Mouse (Mus musculus) stomach, embryonic 15.5 days (tissue): Measurements from ENCODE around the gene Dab2. TPM values are rescaled to one million over a fixed set of nuclear protein-coding genes. Genes with fewer than 3 reads are reported as not detected.

Experiments
- ATAC-seq: fragments of 200-750 bp; cut with Nextera tagmentation; 2 replicates; pipeline ENCODE4 v1.8.0; 2017; ENCODE audit warnings: low read depth, moderate number of reproducible peaks, moderate TSS enrichment; ENCODE audit not compliant: insufficient read depth, low FRiP score
- H3K27ac ChIP-seq: fragments of 300-500 bp; sonication (generic); 2 replicates; pipeline ENCODE4 v1.5.1; 2015; ENCODE audit warnings: mild to moderate bottlenecking, inconsistent platforms
- H3K27me3 ChIP-seq: fragments of 300-500 bp; sonication (generic); replicated peaks from 2 replicates; pipeline ENCODE4 v1.6.1; 2015; ENCODE audit warnings: inconsistent platforms
- H3K36me3 ChIP-seq: fragments of 300-500 bp; sonication (generic); 2 replicates; pipeline ENCODE4 v1.6.1; 2015; ENCODE audit warnings: inconsistent platforms
- H3K4me1 ChIP-seq: fragments of 300-500 bp; sonication (generic); 2 replicates; pipeline ENCODE4 v1.6.1; 2015; ENCODE audit warnings: inconsistent platforms
- H3K4me2 ChIP-seq: fragments of 300-500 bp; sonication (generic); 2 replicates; pipeline ENCODE4 v1.6.1; 2015; ENCODE audit warnings: mild to moderate bottlenecking, inconsistent platforms
- H3K4me3 ChIP-seq: fragments of 300-500 bp; sonication (generic); replicated peaks from 2 replicates; pipeline ENCODE4 v1.5.1; 2015; ENCODE audit warnings: inconsistent platforms
- H3K9ac ChIP-seq: fragments of 300-500 bp; sonication (generic); 2 replicates; pipeline ENCODE4 v1.6.1; 2015; ENCODE audit warnings: inconsistent platforms
- H3K9me3 ChIP-seq: fragments of 300-500 bp; sonication (generic); 2 replicates; pipeline ENCODE4 v1.6.1; 2016; ENCODE audit warnings: inconsistent platforms
- WGBS: fragments of 180-500 bp; shearing (Covaris S2); methylation state at CpG from one replicate; pipeline ENCODE4 v1.1.7; 2015; 5-methylcytosine and 5-hydroxymethylcytosine counted together
- polyA plus RNA-seq: library from polyadenylated mRNA; unstranded; fragments of >200 nt; fragmentation: Nextera tagmentation; extraction: Ambion mirVana; gene quantifications from 2 replicates; pipeline ENCODE4 v1.2.1, GENCODE M21; 2015

The Dab2 gene
- polyA plus RNA-seq, 1 experiment from 2014 or later: 34.1 TPM

- Histone ChIP-seq H3K4me1 (no peaks in the 10 kb centered on the region), H3K27me3 (no peaks in the 10 kb centered on the region), H3K9me3 (no peaks in the 10 kb centered on the region), H3K4me2 (no peak overlapping the region), H3K36me3 (no peaks in the 10 kb centered on the region), H3K9ac (no peak overlapping the region), H3K4me3 (no peak overlapping the region), H3K27ac (no peak overlapping the region)
- no peak for ATAC-seq
- 82% methylated on average over 3 of the region's 3 CpGs for WGBS
Measured at GRCm38 (mm10) chr15:6298726-6299125, 862 bp upstream of the Dab2 start.

- Histone ChIP-seq H3K9ac (no peak overlapping the region), H3K36me3 (no peaks in the 10 kb centered on the region), H3K27ac (no peak overlapping the region), H3K9me3 (no peaks in the 10 kb centered on the region), H3K4me3 (no peak overlapping the region), H3K4me2 (no peak overlapping the region), H3K27me3 (no peaks in the 10 kb centered on the region), H3K4me1 (no peaks in the 10 kb centered on the region)
- ATAC-seq: no peak
- WGBS: 59% methylated on average over 4 of the region's 4 CpGs
Measured at GRCm38 (mm10) chr15:6302219-6302618, 2.6 kb downstream of the Dab2 start.

- no peak for ATAC-seq
- Histone ChIP-seq H3K9ac (no peak overlapping the region), H3K36me3 (no peaks in the 10 kb centered on the region), H3K4me1 (no peaks in the 10 kb centered on the region), H3K4me2 (no peak overlapping the region), H3K27me3 (no peaks in the 10 kb centered on the region), H3K4me3 (no peak overlapping the region), H3K27ac (no peak overlapping the region), H3K9me3 (no peaks in the 10 kb centered on the region)
- 68% methylated on average over 2 of the region's 2 CpGs for WGBS
Measured at GRCm38 (mm10) chr15:6303822-6304221, 4.2 kb downstream of the Dab2 start.

- no peak overlapping the region for H3K27ac ChIP-seq
- H3K9me3 ChIP-seq: no peaks in the 10 kb centered on the region
- H3K4me1 ChIP-seq: no peaks in the 10 kb centered on the region
- no peaks in the 10 kb centered on the region for H3K36me3 ChIP-seq
- H3K27me3 ChIP-seq: no peaks in the 10 kb centered on the region
- no peak for ATAC-seq
- H3K4me2 ChIP-seq: no peak overlapping the region
- H3K9ac ChIP-seq: no peak overlapping the region
- WGBS: 63% methylated on average over 3 of the region's 3 CpGs
- no peak overlapping the region for H3K4me3 ChIP-seq
Measured at GRCm38 (mm10) chr15:6309633-6310032, 10.0 kb downstream of the Dab2 start.

GRCm38 (mm10) chr15:6310417-6310816 is 10.8 kb downstream of the Dab2 start:
- no peak overlapping the region for H3K4me3 ChIP-seq
- no peaks in the 10 kb centered on the region for H3K4me1 ChIP-seq
- H3K36me3 ChIP-seq: no peaks in the 10 kb centered on the region
- H3K9me3 ChIP-seq: no peaks in the 10 kb centered on the region
- H3K27ac ChIP-seq: no peak overlapping the region
- 74% methylated on average over 4 of the region's 4 CpGs for WGBS
- no peaks in the 10 kb centered on the region for H3K27me3 ChIP-seq
- ATAC-seq: no peak
- H3K4me2 ChIP-seq: no peak overlapping the region
- H3K9ac ChIP-seq: no peak overlapping the region

- Histone ChIP-seq H3K27me3 (no peaks in the 10 kb centered on the region), H3K4me1 (no peaks in the 10 kb centered on the region), H3K27ac (no peak overlapping the region), H3K36me3 (no peaks in the 10 kb centered on the region), H3K4me3 (no peak overlapping the region), H3K9ac (no peak overlapping the region), H3K4me2 (no peak overlapping the region), H3K9me3 (no peaks in the 10 kb centered on the region)
- ATAC-seq: no peak
- 84% methylated on average over 3 of the region's 3 CpGs for whole genome bisulfite sequencing
Measured at GRCm38 (mm10) chr15:6312396-6312795, 12.8 kb downstream of the Dab2 start.

- no peak overlapping the region for H3K27ac ChIP-seq
- no peak overlapping the region for H3K4me3 ChIP-seq
- H3K4me1 ChIP-seq: peaks cover 5% of the 10 kb centered on the region; the same call in 1 of the 2 replicates
- no peaks in the 10 kb centered on the region for H3K27me3 ChIP-seq
- H3K36me3 ChIP-seq: no peaks in the 10 kb centered on the region
- H3K4me2 ChIP-seq: no peak overlapping the region
- WGBS: 79% methylated on average over 6 of the region's 6 CpGs
- no peak for ATAC-seq
- no peak overlapping the region for H3K9ac ChIP-seq
- no peaks in the 10 kb centered on the region for H3K9me3 ChIP-seq
Measured at GRCm38 (mm10) chr15:6319352-6319751, 19.8 kb downstream of the Dab2 start.

GRCm38 (mm10) chr15:6320501-6320900 is 20.9 kb downstream of the Dab2 start:
- no peak for ATAC-seq
- 24% methylated on average over 5 of the region's 5 CpGs for WGBS
- Histone ChIP-seq H3K27ac (no peak overlapping the region), H3K9me3 (no peaks in the 10 kb centered on the region), H3K36me3 (no peaks in the 10 kb centered on the region), H3K9ac (no peak overlapping the region), H3K27me3 (no peaks in the 10 kb centered on the region), H3K4me1 (peaks cover 5% of the 10 kb centered on the region; the same call in 1 of the 2 replicates), H3K4me2 (no peak overlapping the region), H3K4me3 (no peak overlapping the region)

- WGBS: 59% methylated on average over 4 of the region's 4 CpGs
- H3K9ac ChIP-seq: no peak overlapping the region
- H3K36me3 ChIP-seq: no peaks in the 10 kb centered on the region
- H3K27me3 ChIP-seq: no peaks in the 10 kb centered on the region
- ATAC-seq: no peak
- H3K27ac ChIP-seq: no peak overlapping the region
- H3K4me3 ChIP-seq: no peak overlapping the region
- H3K4me1 ChIP-seq: peaks cover 5% of the 10 kb centered on the region; the same call in 1 of the 2 replicates
- H3K4me2 ChIP-seq: no peak overlapping the region
- H3K9me3 ChIP-seq: no peaks in the 10 kb centered on the region
Measured at GRCm38 (mm10) chr15:6321263-6321662, 21.7 kb downstream of the Dab2 start.

GRCm38 (mm10) chr15:6322311-6322710 is 22.7 kb downstream of the Dab2 start:
- Histone ChIP-seq H3K9me3 (no peaks in the 10 kb centered on the region), H3K9ac (no peak overlapping the region), H3K36me3 (no peaks in the 10 kb centered on the region), H3K4me2 (no peak overlapping the region), H3K4me1 (peaks cover 5% of the 10 kb centered on the region; the same call in 1 of the 2 replicates), H3K27ac (no peak overlapping the region), H3K4me3 (no peak overlapping the region), H3K27me3 (no peaks in the 10 kb centered on the region)
- 54% methylated on average over 5 of the region's 5 CpGs for WGBS
- no peak for ATAC-seq

GRCm38 (mm10) chr15:6323577-6323976 is 24.0 kb downstream of the Dab2 start:
- Histone ChIP-seq H3K4me2 (no peak overlapping the region), H3K9ac (no peak overlapping the region), H3K27ac (no peak overlapping the region), H3K9me3 (no peaks in the 10 kb centered on the region), H3K4me3 (no peak overlapping the region), H3K4me1 (peaks cover 5% of the 10 kb centered on the region; the same call in 1 of the 2 replicates), H3K36me3 (no peaks in the 10 kb centered on the region), H3K27me3 (no peaks in the 10 kb centered on the region)
- no peak for ATAC-seq
- 57% methylated on average over 7 of the region's 7 CpGs for WGBS

GRCm38 (mm10) chr15:6325443-6325842 is 25.9 kb downstream of the Dab2 start:
- H3K4me3 ChIP-seq: no peak overlapping the region
- H3K36me3 ChIP-seq: no peaks in the 10 kb centered on the region
- H3K9ac ChIP-seq: no peak overlapping the region
- WGBS: 71% methylated on average over 4 of the region's 4 CpGs
- H3K4me1 ChIP-seq: peaks cover 5% of the 10 kb centered on the region; the same call in 1 of the 2 replicates
- no peak overlapping the region for H3K4me2 ChIP-seq
- no peaks in the 10 kb centered on the region for H3K27me3 ChIP-seq
- no peak for ATAC-seq
- no peaks in the 10 kb centered on the region for H3K9me3 ChIP-seq
- no peak overlapping the region for H3K27ac ChIP-seq

- no peak overlapping the region for H3K4me2 ChIP-seq
- H3K27me3 ChIP-seq: no peaks in the 10 kb centered on the region
- no peak overlapping the region for H3K4me3 ChIP-seq
- ATAC-seq: no peak
- H3K9ac ChIP-seq: no peak overlapping the region
- H3K36me3 ChIP-seq: no peaks in the 10 kb centered on the region
- H3K27ac ChIP-seq: no peak overlapping the region
- H3K4me1 ChIP-seq: peaks cover 5% of the 10 kb centered on the region; the same call in 1 of the 2 replicates
- no peaks in the 10 kb centered on the region for H3K9me3 ChIP-seq
- 56% methylated on average over 4 of the region's 4 CpGs for WGBS
Measured at GRCm38 (mm10) chr15:6326011-6326410, 26.4 kb downstream of the Dab2 start.
